Mouse (Mus musculus): Measurements from ENCODE around the gene Rtbdn. TPM values are rescaled to one million over a fixed set of nuclear protein-coding genes. Genes with fewer than 3 reads are reported as not detected.
A peak's percentile ranks its signal among the peaks of the same experiment; 100 is the strongest.

The Rtbdn gene
- polyA plus RNA-seq, 1 experiment from 2014 or later: 0.15 TPM

DNA sequence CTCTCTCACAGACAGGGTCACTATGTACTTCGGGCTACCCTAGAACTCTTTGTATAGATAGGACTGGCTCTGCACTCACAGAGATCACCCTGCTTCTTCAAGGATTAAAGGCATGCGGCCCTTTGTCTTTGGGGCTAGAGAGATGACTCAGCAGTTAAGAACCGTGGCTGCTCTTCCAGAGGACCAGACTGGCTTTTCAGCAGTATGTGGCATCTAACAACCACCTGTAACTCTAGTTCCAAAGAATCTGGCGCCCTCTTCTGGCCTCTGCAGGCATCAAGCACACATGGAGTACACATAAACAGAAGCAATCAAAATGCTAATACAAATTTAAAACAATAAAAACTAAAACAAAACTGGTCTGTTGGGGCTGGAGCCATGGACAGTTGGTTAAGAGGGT is 32.8 kb upstream of the Rtbdn start:
- Histone ChIP-seq H3K27me3 (ENCODE audit: control insufficient read depth, insufficient read depth, low read length) (peaks cover 47% of the 10 kb centered on the region), H3K27ac (ENCODE audit: low read depth, low read length) (no peak overlapping the region), H3K4me1 (ENCODE audit: control insufficient read depth, insufficient read depth, low read length) (peaks cover 10% of the 10 kb centered on the region), H3K36me3 (ENCODE audit: control insufficient read depth, insufficient read depth, low read length) (no peaks in the 10 kb centered on the region), H3K9me3 (ENCODE audit: control insufficient read depth, low read length) (no peaks in the 10 kb centered on the region), H3K9ac (ENCODE audit: low read length) (no peak overlapping the region), H3K4me3 (ENCODE audit: low read depth, low read length) (no peak overlapping the region), H3K4me2 (no peak overlapping the region)
- 25% methylated on average over 4 of the region's 4 CpGs for WGBS
- DNase-seq (ENCODE audit: low spot score, missing footprints): no peak
- ATAC-seq (ENCODE audit: low FRiP score): no peak

DNA sequence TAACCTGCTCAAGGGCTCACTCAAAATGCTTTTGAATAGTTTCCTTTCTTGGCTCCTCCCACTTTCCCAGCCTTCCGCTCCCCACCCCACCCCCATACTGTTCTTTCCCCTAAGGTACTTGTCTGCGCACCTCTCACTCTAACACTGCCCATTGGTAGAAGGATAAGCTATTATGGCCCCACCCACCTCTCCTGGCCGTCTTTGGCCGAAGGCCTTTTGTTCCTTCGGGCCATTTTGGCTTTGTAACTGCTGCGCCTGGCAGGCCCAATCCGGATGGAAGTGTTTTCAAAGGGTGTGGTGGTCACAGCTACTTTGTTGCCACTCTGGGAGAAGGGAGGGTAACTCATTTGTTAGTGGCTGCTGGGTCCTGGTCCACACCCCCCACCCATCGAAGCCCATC is 31.5 kb upstream of the Rtbdn start:
- Histone ChIP-seq H3K27me3 (ENCODE audit: control insufficient read depth, insufficient read depth, low read length) (peaks cover 41% of the 10 kb centered on the region), H3K9ac (ENCODE audit: low read length) (no peak overlapping the region), H3K36me3 (ENCODE audit: control insufficient read depth, insufficient read depth, low read length) (no peaks in the 10 kb centered on the region), H3K27ac (ENCODE audit: low read depth, low read length) (no peak overlapping the region), H3K4me3 (ENCODE audit: low read depth, low read length) (no peak overlapping the region), H3K4me2 (no peak overlapping the region), H3K4me1 (ENCODE audit: control insufficient read depth, insufficient read depth, low read length) (peaks cover 5% of the 10 kb centered on the region), H3K9me3 (ENCODE audit: control insufficient read depth, low read length) (no peaks in the 10 kb centered on the region)
- no peak for DNase-seq (ENCODE audit: low spot score, missing footprints)
- 88% methylated on average over 8 of the region's 8 CpGs for WGBS
- ATAC-seq (ENCODE audit: low FRiP score): no peak

DNA sequence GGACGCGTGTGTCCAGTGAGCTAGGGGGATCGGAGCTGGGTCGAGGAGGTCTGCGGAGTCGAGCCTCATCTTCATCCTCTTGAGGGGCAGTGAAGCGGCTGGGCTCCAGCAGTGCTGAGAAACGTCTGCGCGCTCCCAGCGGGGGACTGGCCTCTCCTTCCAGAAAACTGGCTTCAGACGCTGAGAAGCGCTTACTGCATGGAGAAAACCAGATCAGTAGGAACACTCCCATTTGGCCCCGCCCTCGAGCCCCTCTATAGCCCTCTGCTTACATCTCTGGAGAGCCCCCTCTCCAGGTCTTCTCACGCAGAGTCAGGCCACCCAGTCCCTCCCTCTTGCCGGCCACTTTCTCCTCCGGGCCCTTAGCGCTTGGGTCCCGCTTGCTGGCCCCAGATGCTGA is 29.0 kb upstream of the Rtbdn start:
- H3K4me3 ChIP-seq (ENCODE audit: low read depth, low read length): no peak overlapping the region
- peaks cover 20% of the 10 kb centered on the region for H3K27me3 ChIP-seq (ENCODE audit: control insufficient read depth, insufficient read depth, low read length)

DNA sequence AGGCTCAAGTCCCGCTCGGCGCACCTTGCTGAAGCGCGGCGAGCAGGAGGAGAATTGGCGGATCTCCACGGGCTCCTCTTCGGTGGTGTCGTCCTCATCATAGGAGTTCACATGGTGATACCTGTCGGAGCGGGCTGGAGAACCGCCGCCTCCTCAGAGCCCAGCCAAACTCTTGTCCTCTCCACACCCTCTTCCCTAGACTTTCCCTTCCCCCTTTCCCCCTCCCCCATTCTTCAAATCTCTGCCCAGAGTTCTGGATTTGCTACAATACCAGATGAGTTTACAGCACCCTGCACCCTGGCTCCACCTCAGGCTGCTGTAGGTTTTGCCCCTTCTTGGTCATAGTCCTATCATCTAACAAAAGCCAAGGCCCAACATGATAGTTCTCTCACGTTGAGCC is 28.1 kb upstream of the Rtbdn start:
- Histone ChIP-seq H3K36me3 (ENCODE audit: control insufficient read depth, insufficient read depth, low read length) (no peaks in the 10 kb centered on the region), H3K9ac (ENCODE audit: low read length) (no peak overlapping the region), H3K9me3 (ENCODE audit: control insufficient read depth, low read length) (no peaks in the 10 kb centered on the region), H3K27me3 (ENCODE audit: control insufficient read depth, insufficient read depth, low read length) (peaks cover 11% of the 10 kb centered on the region), H3K27ac (ENCODE audit: low read depth, low read length) (no peak overlapping the region), H3K4me1 (ENCODE audit: control insufficient read depth, insufficient read depth, low read length) (no peaks in the 10 kb centered on the region), H3K4me3 (ENCODE audit: low read depth, low read length) (no peak overlapping the region), H3K4me2 (no peak overlapping the region)
- 96% methylated on average over 15 of the region's 15 CpGs for WGBS
- ATAC-seq (ENCODE audit: low FRiP score) (no peak), DNase-seq (ENCODE audit: low spot score, missing footprints) (no peak)

More for the DNA sequence above, 29.0 kb upstream of the Rtbdn start:
- DNase-seq (ENCODE audit: low spot score, missing footprints) (no peak), ATAC-seq (ENCODE audit: low FRiP score) (no peak)
- Histone ChIP-seq H3K4me2 (no peak overlapping the region), H3K9ac (ENCODE audit: low read length) (no peak overlapping the region), H3K9me3 (ENCODE audit: control insufficient read depth, low read length) (no peaks in the 10 kb centered on the region), H3K4me1 (ENCODE audit: control insufficient read depth, insufficient read depth, low read length) (peaks cover 4% of the 10 kb centered on the region), H3K27ac (ENCODE audit: low read depth, low read length) (no peak overlapping the region), H3K36me3 (ENCODE audit: control insufficient read depth, insufficient read depth, low read length) (no peaks in the 10 kb centered on the region)
- WGBS: 30% methylated on average over 20 of the region's 20 CpGs

DNA sequence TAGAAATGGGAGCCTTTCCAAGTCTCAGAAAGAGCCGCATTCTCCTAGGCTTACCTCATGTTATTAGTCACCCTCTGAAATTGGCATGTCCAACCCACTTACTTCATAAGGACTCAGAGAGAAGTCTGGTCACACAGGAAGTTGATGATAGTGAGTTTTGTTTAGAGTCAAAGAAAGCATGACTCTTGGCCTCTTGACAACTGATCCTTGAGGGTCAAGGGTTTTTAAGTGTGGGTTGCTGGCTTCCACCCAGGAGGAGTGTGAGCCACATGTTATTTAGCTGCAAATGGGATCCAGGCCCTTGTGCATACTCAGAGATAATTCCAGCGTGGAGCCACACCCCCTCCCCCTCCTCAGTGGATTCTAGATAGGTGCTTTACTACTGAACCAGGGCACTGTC is 25.2 kb upstream of the Rtbdn start:
- peaks cover 4% of the 10 kb centered on the region; the same call in 1 of the 2 replicates for H3K27me3 ChIP-seq (ENCODE audit: control insufficient read depth, insufficient read depth, low read length)
- no peaks in the 10 kb centered on the region for H3K9me3 ChIP-seq (ENCODE audit: control insufficient read depth, low read length)
- H3K27ac ChIP-seq (ENCODE audit: low read depth, low read length): no peak overlapping the region
- DNase-seq (ENCODE audit: low spot score, missing footprints) (no peak), ATAC-seq (ENCODE audit: low FRiP score) (no peak)
- 82% methylated on average over 2 of the region's 2 CpGs for WGBS
- no peak overlapping the region for H3K4me2 ChIP-seq
- H3K4me1 ChIP-seq (ENCODE audit: control insufficient read depth, insufficient read depth, low read length): no peaks in the 10 kb centered on the region
- H3K36me3 ChIP-seq (ENCODE audit: control insufficient read depth, insufficient read depth, low read length): no peaks in the 10 kb centered on the region
- H3K9ac ChIP-seq (ENCODE audit: low read length): no peak overlapping the region
- no peak overlapping the region for H3K4me3 ChIP-seq (ENCODE audit: low read depth, low read length)

DNA sequence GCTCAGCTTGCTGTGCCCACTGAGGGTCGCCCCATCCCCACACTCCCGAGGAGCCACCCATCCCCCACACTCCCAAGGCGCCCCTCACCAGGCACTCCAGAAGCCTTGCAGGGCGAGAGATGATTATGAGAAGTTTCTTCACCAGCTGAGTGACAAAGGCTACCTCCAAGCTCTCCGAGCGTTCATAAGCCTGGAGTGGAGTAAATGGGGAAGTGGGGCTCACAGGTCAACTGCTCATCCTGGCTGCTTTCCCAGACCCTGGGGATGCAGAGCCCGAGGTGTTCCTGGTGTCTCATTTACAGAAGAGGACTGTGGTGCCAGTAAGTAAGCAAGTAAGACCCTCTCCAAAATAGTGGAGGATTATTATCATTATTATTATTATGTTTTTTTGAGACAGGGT is 21.2 kb upstream of the Rtbdn start:
- Histone ChIP-seq H3K9me3 (ENCODE audit: control insufficient read depth, low read length) (no peaks in the 10 kb centered on the region), H3K9ac (ENCODE audit: low read length) (no peak overlapping the region), H3K4me2 (no peak overlapping the region), H3K36me3 (ENCODE audit: control insufficient read depth, insufficient read depth, low read length) (no peaks in the 10 kb centered on the region), H3K4me1 (ENCODE audit: control insufficient read depth, insufficient read depth, low read length) (no peaks in the 10 kb centered on the region; the same call in 1 of the 2 replicates), H3K4me3 (ENCODE audit: low read depth, low read length) (no peak overlapping the region), H3K27ac (ENCODE audit: low read depth, low read length) (no peak overlapping the region), H3K27me3 (ENCODE audit: control insufficient read depth, insufficient read depth, low read length) (peaks cover 16% of the 10 kb centered on the region)
- WGBS: 73% methylated on average over 7 of the region's 7 CpGs
- DNase-seq (ENCODE audit: low spot score, missing footprints): no peak
- no peak for ATAC-seq (ENCODE audit: low FRiP score)

DNA sequence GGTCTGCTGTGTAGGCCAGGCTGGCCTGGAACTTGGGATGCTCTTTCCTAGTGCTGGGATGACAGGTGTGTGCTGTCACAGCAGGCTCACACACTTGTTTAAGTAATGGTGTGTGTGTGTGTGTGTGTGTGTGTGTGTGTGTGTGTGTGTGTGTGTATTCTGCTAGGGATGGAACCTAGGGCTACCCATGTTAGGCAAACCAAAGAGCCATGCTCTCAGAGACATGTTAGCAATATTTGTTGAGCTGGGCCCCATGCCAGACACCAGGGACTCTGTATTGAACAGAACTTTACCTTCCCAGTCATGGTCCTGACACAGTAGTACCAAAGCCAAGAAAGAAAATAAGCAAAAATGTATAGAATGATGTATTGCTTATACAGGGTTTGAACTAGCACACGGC is 19.3 kb upstream of the Rtbdn start:
- no peak overlapping the region for H3K4me3 ChIP-seq (ENCODE audit: low read depth, low read length)
- H3K9ac ChIP-seq (ENCODE audit: low read length): no peak overlapping the region
- no peak overlapping the region for H3K4me2 ChIP-seq
- peaks cover 19% of the 10 kb centered on the region for H3K27me3 ChIP-seq (ENCODE audit: control insufficient read depth, insufficient read depth, low read length)
- H3K4me1 ChIP-seq (ENCODE audit: control insufficient read depth, insufficient read depth, low read length): no peaks in the 10 kb centered on the region; the same call in 1 of the 2 replicates
- no peak for ATAC-seq (ENCODE audit: low FRiP score)
- H3K36me3 ChIP-seq (ENCODE audit: control insufficient read depth, insufficient read depth, low read length): no peaks in the 10 kb centered on the region
- no peak overlapping the region for H3K27ac ChIP-seq (ENCODE audit: low read depth, low read length)
- 92% methylated on average over 1 of the region's 1 CpGs for WGBS
- DNase-seq (ENCODE audit: low spot score, missing footprints): peak; percentile 14
- H3K9me3 ChIP-seq (ENCODE audit: control insufficient read depth, low read length): no peaks in the 10 kb centered on the region

DNA sequence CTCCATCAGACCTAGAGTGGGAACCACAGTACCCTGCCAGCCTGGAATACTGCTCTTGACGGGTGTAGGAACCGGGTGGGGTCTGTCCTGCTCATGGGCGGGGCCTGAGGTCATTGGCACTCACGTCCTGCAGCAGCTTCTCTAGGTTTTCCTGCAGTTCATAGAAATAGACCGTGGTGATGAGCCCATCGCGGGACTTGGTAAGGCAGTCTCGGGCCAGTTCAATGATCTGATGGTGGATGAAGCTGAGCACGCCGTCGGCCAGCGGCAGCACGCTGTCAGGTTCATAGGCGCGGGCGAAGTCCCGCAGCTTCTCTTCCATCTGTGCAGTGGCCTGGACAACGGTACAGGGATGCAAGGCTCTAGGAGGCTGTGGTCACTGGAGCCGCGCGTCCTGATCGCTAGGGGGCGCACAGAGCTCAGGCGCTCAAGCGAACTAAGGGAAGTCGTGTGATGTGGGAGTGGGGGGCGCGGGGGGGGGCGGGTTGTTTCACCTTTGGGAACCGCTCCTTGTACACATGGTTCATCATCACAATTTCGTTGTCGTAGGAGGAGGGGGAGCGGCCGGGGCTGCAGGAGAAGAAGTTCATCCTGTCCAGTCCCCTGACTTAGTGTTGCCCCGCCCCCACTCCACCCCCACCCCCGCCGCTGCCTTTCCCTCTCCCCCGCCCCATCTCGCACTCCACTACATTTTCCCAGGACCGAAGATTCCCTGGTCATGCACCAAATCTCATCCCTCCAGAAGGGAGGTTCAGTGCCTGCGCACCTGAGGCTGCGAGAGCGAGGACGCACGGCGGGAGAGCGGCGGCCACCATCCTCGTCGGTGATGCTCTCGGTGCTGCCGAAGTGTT is 18.1 kb upstream of the Rtbdn start:
- Histone ChIP-seq H3K4me3 (ENCODE audit: low read depth, low read length) (peak overlapping the region; percentile 36), H3K36me3 (ENCODE audit: control insufficient read depth, insufficient read depth, low read length) (no peaks in the 10 kb centered on the region), H3K9ac (ENCODE audit: low read length) (peak overlapping the region; percentile 30; the same call in 1 of the 2 replicates), H3K4me1 (ENCODE audit: control insufficient read depth, insufficient read depth, low read length) (no peaks in the 10 kb centered on the region; the same call in 1 of the 2 replicates), H3K27me3 (ENCODE audit: control insufficient read depth, insufficient read depth, low read length) (peaks cover 19% of the 10 kb centered on the region), H3K9me3 (ENCODE audit: control insufficient read depth, low read length) (no peaks in the 10 kb centered on the region), H3K4me2 (peak overlapping the region; percentile 59), H3K27ac (ENCODE audit: low read depth, low read length) (no peak overlapping the region)
- WGBS: 3% methylated on average over 51 of the region's 52 CpGs
- ATAC-seq (ENCODE audit: low FRiP score): peak; percentile 86
- DNase-seq (ENCODE audit: low spot score, missing footprints): peak; percentile 98

DNA sequence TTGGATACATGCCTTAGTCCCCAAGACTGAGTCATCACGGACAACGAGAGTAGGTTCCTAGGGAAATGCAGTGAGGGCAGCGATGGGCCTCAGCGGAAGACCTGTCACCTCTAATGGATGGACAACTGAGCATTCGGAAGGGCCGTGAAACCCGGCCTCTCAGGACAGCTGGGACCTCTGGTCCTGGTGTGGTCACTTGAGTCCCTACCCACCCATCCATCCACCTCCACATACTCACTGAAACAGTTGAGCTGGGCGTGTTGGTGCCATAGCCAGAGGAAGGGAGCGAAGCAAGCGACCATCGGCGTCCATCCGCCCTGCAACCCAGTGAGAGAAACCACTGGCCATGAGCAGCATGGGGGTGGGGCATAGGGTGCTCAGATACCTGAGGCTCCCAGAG is 16.2 kb upstream of the Rtbdn start:
- Histone ChIP-seq H3K4me3 (ENCODE audit: low read depth, low read length) (no peak overlapping the region), H3K9ac (ENCODE audit: low read length) (no peak overlapping the region), H3K27me3 (ENCODE audit: control insufficient read depth, insufficient read depth, low read length) (peaks cover 33% of the 10 kb centered on the region), H3K27ac (ENCODE audit: low read depth, low read length) (no peak overlapping the region), H3K36me3 (ENCODE audit: control insufficient read depth, insufficient read depth, low read length) (no peaks in the 10 kb centered on the region), H3K4me1 (ENCODE audit: control insufficient read depth, insufficient read depth, low read length) (peaks cover 16% of the 10 kb centered on the region), H3K4me2 (no peak overlapping the region), H3K9me3 (ENCODE audit: control insufficient read depth, low read length) (no peaks in the 10 kb centered on the region)
- DNase-seq (ENCODE audit: low spot score, missing footprints) (peak; percentile 60), ATAC-seq (ENCODE audit: low FRiP score) (no peak)
- WGBS: 87% methylated on average over 13 of the region's 13 CpGs
